Mouse (Mus musculus): ENCODE measurements at regions not wholly inside any gene's neighbourhood (a gene's known extent, or its start where the extent isn't known, plus 50 kb on each side); places are given as distances from the start of the nearest gene placed in this dataset.

GRCm38 (mm10) chr4:38749281-38749680 is 700.8 kb upstream of the 1700009N14Rik start:
- no peak for DNase-seq (ENCODE audit: low spot score in 2 of 2)

- no peak for DNase-seq (ENCODE audit: low spot score in 2 of 2)
These were observed 665.1 kb upstream of the 1700009N14Rik start for GRCm38 (mm10) chr4:38785016-38785415.

GRCm38 (mm10) chr4:38825133-38825532 is 625.0 kb upstream of the 1700009N14Rik start:
- DNase-seq (ENCODE audit: low spot score in 2 of 2): peak in 1 of 2 experiments; percentile 13

GRCm38 (mm10) chr4:38848261-38848660 is 601.8 kb upstream of the 1700009N14Rik start:
- no peak for DNase-seq (ENCODE audit: low spot score in 2 of 2)

GRCm38 (mm10) chr4:38854349-38854748 is 595.7 kb upstream of the 1700009N14Rik start:
- no peak for DNase-seq (ENCODE audit: low spot score in 2 of 2)

GRCm38 (mm10) chr4:38900565-38900964 is 549.5 kb upstream of the 1700009N14Rik start:
- DNase-seq (ENCODE audit: low spot score in 2 of 2): no peak

- no peak for DNase-seq (ENCODE audit: low spot score in 2 of 2)
These were observed 523.3 kb upstream of the 1700009N14Rik start for GRCm38 (mm10) chr4:38926831-38927230.

GRCm38 (mm10) chr4:38953633-38954032 is 496.5 kb upstream of the 1700009N14Rik start:
- DNase-seq (ENCODE audit: low spot score in 2 of 2): no peak

- DNase-seq (ENCODE audit: low spot score in 2 of 2): no peak
These were observed 454.9 kb upstream of the 1700009N14Rik start for GRCm38 (mm10) chr4:38995161-38995560.

Measured in frontal cortex, postnatal 14 days (tissue).